11 mouse cellular contexts compared by ENCODE assay signal in genomic region chr15:81032941-81033629, GRCm38 (mm10). TPM values are rescaled to one million over a fixed set of nuclear protein-coding genes. Genes with fewer than 3 reads are reported as not detected.
DNase-seq lines count a peak whose midpoint lies in the region; TF ChIP-seq lines count a peak whose summit lies in the region.
"Had no signal": no experiment of that assay in that cellular context is flagged by ENCODE, and none has a peak within 500 bp of the region (broad histone marks: within the 10 kb centered on the region; RNA-seq: fewer than 3 reads in every experiment).

No protein-coding gene starts in this region.

- peak; percentile 23 to 31 for DNase-seq in heart, postnatal 10 days
- DNase-seq in heart, embryonic 10.5 days (ENCODE audit: low spot score): no peak
- peak; percentile 60 for DNase-seq in 3134 (ENCODE audit: extremely low read depth, insufficient read length, low spot score)
- peak; percentile 77 for DNase-seq in large intestine, adult 2 months (ENCODE audit: low read depth, low spot score)
- no peak for DNase-seq in ovary, adult 18-20 months (ENCODE audit: low spot score)
- no peak for DNase-seq in left cerebral cortex, postnatal 14 days (ENCODE audit: low spot score in 2 of 2)
- no peak for DNase-seq in heart, adult 2 months
- DNase-seq: forebrain, postnatal 0 days; kidney, postnatal 25 days; spleen, adult 18-20 months had no signal

- H3K9ac ChIP-seq in heart, adult 2 months (ENCODE audit: low read depth, low read length): no peak overlapping the region
- H3K9ac ChIP-seq: forebrain, postnatal 0 days had no signal

- H3K27me3 ChIP-seq in heart, embryonic 10.5 days (ENCODE audit: insufficient read depth, poor library complexity, severe bottlenecking): no peaks in the 10 kb centered on the region
- H3K27me3 ChIP-seq in heart, adult 2 months (ENCODE audit: control insufficient read depth, insufficient read depth, low read length): no peaks in the 10 kb centered on the region

- intact Hi-C loops in heart, postnatal 10 days (cut with DNase I): no loop called here
- intact Hi-C loops in left cerebral cortex, postnatal 14 days (cut with DNase I): no loop called here
- intact Hi-C loops in heart, adult 2 months (cut with DNase I): no loop called here

- TF ChIP-seq POLR2A in bone marrow, adult 2 months (IDR thresholded peaks at IDR 0.05; ENCODE audit: borderline replicate concordance, control insufficient read depth, low read depth, low read length): no peak
- no peak for TF ChIP-seq POLR2A in heart, adult 2 months (IDR thresholded peaks at IDR 0.05; ENCODE audit: insufficient read depth, low read depth, low read length)

- 45% methylated on average over 9 of the region's 9 CpGs for WGBS in heart, embryonic 10.5 days
- WGBS in bone marrow, adult 2 months: 23% methylated on average over 9 of the region's 9 CpGs
- 20% methylated on average over 9 of the region's 9 CpGs for WGBS in large intestine, adult 2 months
- 41% methylated on average over 9 of the region's 9 CpGs for WGBS in heart, adult 2 months

- H3K4me1 ChIP-seq in heart, embryonic 10.5 days: peaks cover 47% of the 10 kb centered on the region
- peaks cover 10% of the 10 kb centered on the region for H3K4me1 ChIP-seq in bone marrow, adult 2 months (ENCODE audit: control insufficient read depth, insufficient read depth, low read length)
- H3K4me1 ChIP-seq in heart, adult 2 months (ENCODE audit: control insufficient read depth, insufficient read depth, low read length): peaks cover 26% of the 10 kb centered on the region

- no peak overlapping the region for H3K27ac ChIP-seq in heart, embryonic 10.5 days
- H3K27ac ChIP-seq in bone marrow, adult 2 months (ENCODE audit: control insufficient read depth, insufficient read depth, low read depth, low read length, poor library complexity): peak overlapping the region; percentile 74
- H3K27ac ChIP-seq in heart, adult 2 months: no peak overlapping the region

- no peaks in the 10 kb centered on the region for H3K36me3 ChIP-seq in heart, embryonic 10.5 days
- H3K36me3 ChIP-seq in heart, adult 2 months (ENCODE audit: control insufficient read depth, insufficient read depth, low read length): no peaks in the 10 kb centered on the region

- no peak for TF ChIP-seq EP300 in heart, adult 2 months (IDR thresholded peaks at IDR 0.05; ENCODE audit: insufficient read depth, low read depth, low read length)

- no peak overlapping the region for H3K4me3 ChIP-seq in heart, embryonic 10.5 days
- H3K4me3 ChIP-seq in bone marrow, adult 2 months (replicated peaks; ENCODE audit: control insufficient read depth, low read depth, low read length): no peak overlapping the region
- no peak overlapping the region for H3K4me3 ChIP-seq in heart, adult 2 months

- H3K79me2 ChIP-seq in heart, adult 2 months (replicated peaks; ENCODE audit: control insufficient read depth, insufficient read depth, low read length): no peaks in the 10 kb centered on the region

- H3K9me3 ChIP-seq in heart, embryonic 10.5 days: no peaks in the 10 kb centered on the region

- no peak for TF ChIP-seq CTCF in bone marrow, adult 2 months (IDR thresholded peaks at IDR 0.05; ENCODE audit: control insufficient read depth, insufficient read depth, low read length)
- no peak for TF ChIP-seq CTCF in heart, adult 2 months (IDR thresholded peaks at IDR 0.05)

RNA-seq across cellular contexts. Expression of gene Sgsm3, which starts 55.5 kb away (rescaled TPM):
- total RNA-seq in heart, postnatal 10 days (2021): 10 to 100 TPM in 1 of 2 experiments, 1 to 10 TPM in 1; 9.6 to 10.7 TPM
- polyA plus RNA-seq in heart, embryonic 10.5 days (2016; fragmentation: Nextera tagmentation; extraction: Ambion mirVana): 23.7 and 26.4 TPM in 2 replicates
- 6.2 and 8.3 TPM in 2 replicates for polyA plus RNA-seq in bone marrow, adult 2 months (2011; ENCODE audit: insufficient read depth, insufficient read length, low replicate concordance, missing spikeins)
- 35.4 and 36.4 TPM in 2 replicates for polyA plus RNA-seq in large intestine, adult 2 months (2012; rRNA removed)
- total RNA-seq in left cerebral cortex, postnatal 14 days (2021): 100 to 1,000 TPM in 1 of 2 experiments, 10 to 100 TPM in 1; 82.2 to 100 TPM
- 10 to 100 TPM; 14.0 to 16.2 TPM for total RNA-seq in heart, adult 2 months (2021)
- polyA plus RNA-seq in heart, adult 2 months (2012; rRNA removed): 14.2 and 16.0 TPM in 2 replicates

Comparison
In these comparisons a context has a peak if more than half of its experiments do, and no peak if none do; other contexts are left out.
1. DNase-seq: peak in heart, postnatal 10 days (2 of 2), 3134 (single experiment) and large intestine, adult 2 months (single experiment); none in heart, embryonic 10.5 days (single experiment), ovary, adult 18-20 months (single experiment), left cerebral cortex, postnatal 14 days (0 of 2) and heart, adult 2 months (0 of 2).